Mouse (Mus musculus) lung, embryonic 14.5 days (tissue): ENCODE measurements around the gene Snx9. TPM values are rescaled to one million over a fixed set of nuclear protein-coding genes. Genes with fewer than 3 reads are reported as not detected.

Experiments
- ATAC-seq: fragments of 200-750 bp; cut with Nextera tagmentation; 2 replicates; pipeline ENCODE4 v1.8.0; 2017; ENCODE audit warnings: mild to moderate bottlenecking, moderate TSS enrichment, moderate library complexity; ENCODE audit not compliant: insufficient read depth
- DNase-seq: peaks from one replicate; pipeline ENCODE4 v3.0.0-alpha.2; 2015
- H3K27ac ChIP-seq: fragments of 300-500 bp; sonication (generic); 2 replicates; pipeline ENCODE4 v1.5.1; 2014; ENCODE audit warnings: low read depth, mild to moderate bottlenecking, moderate library complexity
- H3K27me3 ChIP-seq: fragments of 300-500 bp; sonication (generic); 2 replicates; pipeline ENCODE4 v1.6.1; 2014; ENCODE audit warnings: low read length, control low read depth; ENCODE audit not compliant: insufficient read depth
- H3K36me3 ChIP-seq: fragments of 300-500 bp; sonication (generic); 2 replicates; pipeline ENCODE4 v1.6.1; 2014; ENCODE audit warnings: control low read depth; ENCODE audit not compliant: insufficient read depth
- H3K4me1 ChIP-seq: fragments of 300-500 bp; sonication (generic); 2 replicates; pipeline ENCODE4 v1.6.1; 2014; ENCODE audit warnings: antibody characterized with exemption, control low read depth; ENCODE audit not compliant: insufficient read depth
- H3K4me2 ChIP-seq: fragments of 300-500 bp; sonication (generic); 2 replicates; pipeline ENCODE4 v1.6.1; 2014; ENCODE audit warnings: mild to moderate bottlenecking
- H3K4me3 ChIP-seq: fragments of 300-500 bp; sonication (generic); 2 replicates; pipeline ENCODE4 v1.5.1; 2014; ENCODE audit warnings: low read depth, low read length
- H3K9ac ChIP-seq: fragments of 300-500 bp; sonication (generic); 2 replicates; pipeline ENCODE4 v1.6.1; 2014
- H3K9me3 ChIP-seq: fragments of 300-500 bp; sonication (generic); 2 replicates; pipeline ENCODE4 v1.6.1; 2016; ENCODE audit warnings: low read depth, low read length, control low read depth
- CTCF ChIP-seq: IDR thresholded peaks from 2 replicates; pipeline ENCODE4 v1.5.1; 2016; ENCODE audit warnings: antibody characterized with exemption, low read depth
- WGBS: fragments of 180-500 bp; shearing (Covaris S2); extraction: QIAGEN DNeasy Blood & Tissue Kit; methylation state at CpG from one replicate; pipeline ENCODE4 v1.1.7; 2014; 5-methylcytosine and 5-hydroxymethylcytosine counted together
- polyA plus RNA-seq: library from polyadenylated mRNA; unstranded; fragments of >200 nt; fragmentation: Nextera tagmentation; extraction: Ambion mirVana; gene quantifications from 2 replicates; pipeline ENCODE4 v1.2.1, GENCODE M21; 2014

Gene Snx9
- polyA plus RNA-seq, 1 experiment from 2014 or later = 38.8 TPM

GRCm38 (mm10) chr17:5845376-5845775 lies 4.2 kb downstream of the Snx9 start:
- Histone ChIP-seq H3K4me2 (no peak overlapping the region), H3K36me3 (no peaks in the 10 kb centered on the region), H3K4me3 (no peak overlapping the region), H3K27me3 (no peaks in the 10 kb centered on the region), H3K9me3 (no peaks in the 10 kb centered on the region), H3K4me1 (peaks cover 20% of the 10 kb centered on the region), H3K9ac (no peak overlapping the region), H3K27ac (no peak overlapping the region)
- WGBS = 70% methylated on average over 4 of the region's 4 CpGs
- TF ChIP-seq CTCF = no peak
- DNase-seq (no peak), ATAC-seq (no peak)

GRCm38 (mm10) chr17:5846101-5846500 lies 5.0 kb downstream of the Snx9 start:
- no peak for ATAC-seq
- Histone ChIP-seq H3K36me3 (no peaks in the 10 kb centered on the region), H3K4me2 (no peak overlapping the region), H3K27ac (no peak overlapping the region), H3K9me3 (no peaks in the 10 kb centered on the region), H3K4me1 (peaks cover 20% of the 10 kb centered on the region), H3K27me3 (no peaks in the 10 kb centered on the region), H3K9ac (no peak overlapping the region), H3K4me3 (no peak overlapping the region)
- DNase-seq = no peak
- TF ChIP-seq CTCF = no peak
- 60% methylated on average over 8 of the region's 8 CpGs for WGBS

- H3K4me1 ChIP-seq = peaks cover 15% of the 10 kb centered on the region
- 60% methylated on average over 10 of the region's 10 CpGs for WGBS
- H3K9ac ChIP-seq = peak overlapping the region; percentile 66
- peak overlapping the region; percentile 32 for H3K4me3 ChIP-seq
- H3K27me3 ChIP-seq = no peaks in the 10 kb centered on the region
- DNase-seq = no peak
- no peak for ATAC-seq
- H3K9me3 ChIP-seq = no peaks in the 10 kb centered on the region
- TF ChIP-seq CTCF = no peak
- H3K27ac ChIP-seq = peak overlapping the region; percentile 93
- H3K36me3 ChIP-seq = no peaks in the 10 kb centered on the region
- peak overlapping the region; percentile 73 for H3K4me2 ChIP-seq
Observed at GRCm38 (mm10) chr17:5848706-5849415, 7.7 kb downstream of the Snx9 start.

- peaks cover 15% of the 10 kb centered on the region for H3K4me1 ChIP-seq
- no peaks in the 10 kb centered on the region for H3K27me3 ChIP-seq
- H3K4me3 ChIP-seq = peak overlapping the region; percentile 32
- peak overlapping the region; percentile 73 for H3K4me2 ChIP-seq
- 3% methylated on average over 18 of the region's 18 CpGs for WGBS
- TF ChIP-seq CTCF = no peak
- peak; percentile 95 for DNase-seq
- H3K9me3 ChIP-seq = no peaks in the 10 kb centered on the region
- peak; percentile 79 for ATAC-seq
- no peaks in the 10 kb centered on the region for H3K36me3 ChIP-seq
- H3K27ac ChIP-seq = peak overlapping the region; percentile 93
- H3K9ac ChIP-seq = peak overlapping the region; percentile 66
Observed at GRCm38 (mm10) chr17:5849421-5849910, 8.3 kb downstream of the Snx9 start.

GRCm38 (mm10) chr17:5850031-5850430 lies 8.9 kb downstream of the Snx9 start:
- TF ChIP-seq CTCF = no peak
- H3K9me3 ChIP-seq = no peaks in the 10 kb centered on the region
- H3K27ac ChIP-seq = peak overlapping the region; percentile 93
- ATAC-seq = no peak
- no peak for DNase-seq
- no peak overlapping the region for H3K9ac ChIP-seq
- peak overlapping the region; percentile 73; the same call in 1 of the 2 replicates for H3K4me2 ChIP-seq
- H3K36me3 ChIP-seq = no peaks in the 10 kb centered on the region
- H3K27me3 ChIP-seq = no peaks in the 10 kb centered on the region
- 95% methylated on average over 3 of the region's 3 CpGs for WGBS
- H3K4me3 ChIP-seq = no peak overlapping the region
- H3K4me1 ChIP-seq = peaks cover 15% of the 10 kb centered on the region

GRCm38 (mm10) chr17:5850476-5850875 lies 9.3 kb downstream of the Snx9 start:
- Histone ChIP-seq H3K9me3 (no peaks in the 10 kb centered on the region), H3K27ac (no peak overlapping the region), H3K4me1 (peaks cover 15% of the 10 kb centered on the region), H3K36me3 (no peaks in the 10 kb centered on the region), H3K4me2 (no peak overlapping the region), H3K27me3 (no peaks in the 10 kb centered on the region), H3K9ac (no peak overlapping the region), H3K4me3 (no peak overlapping the region)
- no peak for TF ChIP-seq CTCF
- DNase-seq (no peak), ATAC-seq (no peak)
- 95% methylated on average over 3 of the region's 3 CpGs for WGBS

GRCm38 (mm10) chr17:5853936-5854335 lies 12.8 kb downstream of the Snx9 start:
- Histone ChIP-seq H3K27ac (no peak overlapping the region), H3K4me1 (peaks cover 10% of the 10 kb centered on the region), H3K4me2 (no peak overlapping the region), H3K9me3 (no peaks in the 10 kb centered on the region), H3K9ac (no peak overlapping the region), H3K4me3 (no peak overlapping the region), H3K36me3 (no peaks in the 10 kb centered on the region), H3K27me3 (no peaks in the 10 kb centered on the region)
- 91% methylated on average over 13 of the region's 13 CpGs for WGBS
- ATAC-seq (no peak), DNase-seq (no peak)
- TF ChIP-seq CTCF = no peak
